Mouse (Mus musculus) kidney, embryonic 16.5 days (tissue): Measurements from ENCODE around the gene Gm36028. TPM values are rescaled to one million over a fixed set of nuclear protein-coding genes. Genes with fewer than 3 reads are reported as not detected.
A peak's percentile ranks its signal among the peaks of the same experiment; 100 is the strongest.

Experiments
- ATAC-seq: fragments of 200-750 bp; cut with Nextera tagmentation; 2 replicates; pipeline ENCODE4 v1.8.0; 2017; ENCODE audit warnings: moderate TSS enrichment; ENCODE audit not compliant: low FRiP score, low TSS enrichment
- H3K27ac ChIP-seq: fragments of 300-500 bp; sonication (generic); 2 replicates; pipeline ENCODE4 v1.5.1; 2014; ENCODE audit warnings: low read length
- H3K27me3 ChIP-seq: fragments of 300-500 bp; sonication (generic); 2 replicates; pipeline ENCODE4 v1.6.1; 2014; ENCODE audit warnings: low read length, control low read depth, mixed read lengths; ENCODE audit not compliant: insufficient read depth
- H3K36me3 ChIP-seq: fragments of 300-500 bp; sonication (generic); 2 replicates; pipeline ENCODE4 v1.6.1; 2014; ENCODE audit warnings: low read length, control low read depth, mixed read lengths; ENCODE audit not compliant: insufficient read depth
- H3K4me1 ChIP-seq: fragments of 300-500 bp; sonication (generic); 2 replicates; pipeline ENCODE4 v1.6.1; 2014; ENCODE audit warnings: low read length, control low read depth, mixed read lengths; ENCODE audit not compliant: insufficient read depth
- H3K4me2 ChIP-seq: fragments of 300-500 bp; sonication (generic); replicated peaks from 2 replicates; pipeline ENCODE4 v1.6.1; 2014; ENCODE audit warnings: low read depth, low read length
- H3K4me3 ChIP-seq: fragments of 300-500 bp; sonication (generic); 2 replicates; pipeline ENCODE4 v1.5.1; 2014; ENCODE audit warnings: mild to moderate bottlenecking, low read length
- H3K9ac ChIP-seq: fragments of 300-500 bp; sonication (generic); replicated peaks from 2 replicates; pipeline ENCODE4 v1.6.1; 2014; ENCODE audit warnings: low read length
- H3K9me3 ChIP-seq: fragments of 300-500 bp; sonication (generic); 2 replicates; pipeline ENCODE4 v1.6.1; 2016; ENCODE audit warnings: low read length, control low read depth
- WGBS: fragments of 180-500 bp; shearing (Covaris S2); extraction: QIAGEN DNeasy Blood & Tissue Kit; methylation state at CpG from one replicate; pipeline ENCODE4 v1.1.7; 2014; 5-methylcytosine and 5-hydroxymethylcytosine counted together
- polyA plus RNA-seq: library from polyadenylated mRNA; unstranded; fragments of >200 nt; fragmentation: Nextera tagmentation; extraction: Ambion mirVana; gene quantifications from 2 replicates; pipeline ENCODE4 v1.2.1, GENCODE M21; 2015

The Gm36028 gene
- 0.67 and 0.71 TPM in 2 replicates for polyA plus RNA-seq

DNA sequence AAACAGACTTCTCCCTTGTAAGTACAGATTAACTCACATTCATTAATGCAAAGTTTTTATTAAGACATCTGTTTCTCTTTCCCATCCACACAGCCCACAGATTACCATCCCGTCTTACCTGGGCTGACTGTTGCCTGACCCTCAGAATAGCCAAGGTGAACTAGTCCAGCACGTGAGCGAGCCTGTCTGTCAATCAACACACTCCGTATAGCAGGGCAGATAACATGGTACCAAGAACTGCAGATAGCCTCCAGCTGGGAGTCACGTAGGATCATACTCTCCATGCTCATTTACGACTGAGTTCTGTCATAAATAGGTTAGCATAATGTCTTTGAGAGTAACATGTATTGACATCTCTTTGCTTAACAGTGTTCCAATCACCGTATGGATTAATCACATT, at the start of gene Gm36028:
TSS of gene Gm36028 (minus strand) at position 118 of the 400 bp plus-strand sequence.
- Histone ChIP-seq H3K27ac (0 out of 2 replicates have a peak within 1 kb of the TSS, but pooled peaks have one; percentile 17), H3K27me3 (no peaks in the 10 kb centered on the region), H3K9ac (no peak within 1 kb of the TSS), H3K4me2 (no peak within 1 kb of the TSS), H3K36me3 (no peaks in the 10 kb centered on the region), H3K9me3 (no peaks in the 10 kb centered on the region; the same call in 1 of the 2 replicates), H3K4me3 (no peak within 1 kb of the TSS), H3K4me1 (no peaks in the 10 kb centered on the region)
- 84% methylated on average over 7 of the region's 7 CpGs for WGBS
- ATAC-seq = no peak

DNA sequence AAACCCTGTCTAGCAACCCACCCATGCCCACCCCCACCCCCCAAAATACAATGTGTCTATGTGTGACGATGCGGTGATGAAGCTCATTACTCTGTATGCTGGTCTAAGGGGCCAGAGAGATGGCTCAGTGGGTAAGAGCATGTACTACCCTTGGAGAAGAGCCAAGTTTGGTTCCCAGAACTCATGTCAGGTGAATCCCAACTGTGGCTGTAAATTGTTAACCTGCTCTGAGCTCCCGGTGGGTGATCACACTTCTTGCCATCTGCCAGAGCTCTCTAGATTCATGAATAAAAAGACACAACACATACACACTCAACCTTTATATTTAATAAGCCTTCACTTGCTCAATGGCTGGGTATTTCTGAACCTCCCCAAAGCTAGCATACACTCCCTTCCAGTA, 45.5 kb upstream of the Gm36028 start:
- ATAC-seq = no peak
- no peak overlapping the region for H3K4me3 ChIP-seq
- 92% methylated on average over 3 of the region's 3 CpGs for WGBS
- H3K27me3 ChIP-seq = no peaks in the 10 kb centered on the region
- H3K4me1 ChIP-seq = no peaks in the 10 kb centered on the region
- 0 out of 2 replicates have a peak, but pooled peaks cover 3% of the 10 kb centered on the region for H3K9me3 ChIP-seq
- H3K9ac ChIP-seq = no peak overlapping the region
- no peak overlapping the region for H3K27ac ChIP-seq
- H3K4me2 ChIP-seq = no peak overlapping the region
- no peaks in the 10 kb centered on the region for H3K36me3 ChIP-seq

DNA sequence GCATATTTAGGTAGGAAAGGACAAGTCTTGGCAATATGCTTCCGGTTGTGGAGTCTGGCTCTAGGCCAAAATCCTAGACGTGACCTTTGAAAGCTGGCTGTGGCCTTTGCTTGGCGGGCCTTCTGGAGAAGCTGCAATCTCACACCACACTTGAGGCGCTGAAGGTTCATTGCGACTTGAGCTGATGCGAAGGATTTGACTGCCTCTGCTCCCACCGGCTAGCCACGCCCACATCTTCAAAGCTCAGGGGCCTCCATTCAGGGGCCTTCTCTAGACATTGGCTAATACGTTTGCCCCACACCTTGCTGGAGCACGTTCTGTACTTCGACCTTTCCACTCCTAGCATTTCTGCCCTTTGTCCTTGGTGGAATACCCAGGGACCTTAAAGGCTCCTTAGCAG, 40.4 kb upstream of the Gm36028 start:
- 36% methylated on average over 11 of the region's 11 CpGs for WGBS
- Histone ChIP-seq H3K36me3 (no peaks in the 10 kb centered on the region), H3K4me2 (no peak overlapping the region), H3K27ac (no peak overlapping the region), H3K27me3 (no peaks in the 10 kb centered on the region), H3K9ac (no peak overlapping the region), H3K4me3 (no peak overlapping the region), H3K9me3 (no peaks in the 10 kb centered on the region), H3K4me1 (0 out of 2 replicates have a peak, but pooled peaks cover 3% of the 10 kb centered on the region)
- 0 out of 2 replicates have a peak, but pooled peaks have one; percentile 44 for ATAC-seq

DNA sequence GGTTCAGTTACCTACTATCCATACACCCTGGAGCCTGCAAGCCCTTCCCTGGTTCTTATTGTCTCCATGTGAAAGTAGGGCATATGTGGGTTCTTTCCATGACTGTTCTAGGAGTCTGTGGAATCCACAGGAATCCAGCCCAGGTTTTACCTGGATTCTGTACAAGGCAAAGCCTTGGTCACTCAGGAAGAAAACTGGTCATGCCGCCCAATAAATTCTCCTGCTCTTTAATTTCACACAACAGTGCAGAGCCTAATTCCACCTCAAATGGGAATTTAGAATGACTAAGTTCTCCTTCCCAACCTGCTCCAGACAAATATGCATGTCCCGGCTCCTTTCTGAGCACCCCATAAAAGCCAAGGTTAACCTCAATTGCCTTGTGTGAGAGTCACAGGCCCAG, 38.4 kb upstream of the Gm36028 start:
- ATAC-seq = peak; percentile 78
- H3K27me3 ChIP-seq = no peaks in the 10 kb centered on the region
- no peak overlapping the region for H3K4me3 ChIP-seq
- no peaks in the 10 kb centered on the region for H3K9me3 ChIP-seq
- no peaks in the 10 kb centered on the region for H3K36me3 ChIP-seq
- 13% methylated on average over 2 of the region's 2 CpGs for WGBS
- H3K9ac ChIP-seq = no peak overlapping the region
- no peak overlapping the region for H3K4me2 ChIP-seq
- peak overlapping the region; percentile 41; the same call in 1 of the 2 replicates for H3K27ac ChIP-seq
- H3K4me1 ChIP-seq = 0 out of 2 replicates have a peak, but pooled peaks cover 3% of the 10 kb centered on the region

DNA sequence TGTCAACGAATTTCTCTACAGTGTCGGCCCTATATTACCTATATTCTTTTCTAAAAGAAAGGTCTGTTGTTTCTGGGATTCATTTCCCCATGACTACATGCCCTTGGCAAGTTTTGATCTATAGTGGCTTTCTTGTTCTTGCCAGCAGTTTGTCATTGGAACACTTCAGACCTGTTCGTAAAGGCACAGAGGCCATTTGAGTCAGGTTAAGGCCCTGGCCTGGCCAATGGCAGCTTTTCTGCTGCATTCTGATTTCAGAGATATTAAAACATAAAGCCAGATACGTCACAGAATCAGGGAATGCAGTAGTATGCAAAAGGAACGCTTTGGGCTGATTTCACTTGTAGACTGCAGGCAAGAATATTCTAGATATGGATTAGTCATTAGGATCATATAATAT, 37.8 kb upstream of the Gm36028 start:
- Histone ChIP-seq H3K27me3 (no peaks in the 10 kb centered on the region), H3K9me3 (no peaks in the 10 kb centered on the region), H3K27ac (peak overlapping the region; percentile 14; the same call in 1 of the 2 replicates), H3K9ac (no peak overlapping the region), H3K4me2 (no peak overlapping the region), H3K36me3 (no peaks in the 10 kb centered on the region), H3K4me3 (no peak overlapping the region), H3K4me1 (peaks cover 5% of the 10 kb centered on the region; the same call in 1 of the 2 replicates)
- 69% methylated on average over 5 of the region's 5 CpGs for WGBS
- ATAC-seq = no peak

DNA sequence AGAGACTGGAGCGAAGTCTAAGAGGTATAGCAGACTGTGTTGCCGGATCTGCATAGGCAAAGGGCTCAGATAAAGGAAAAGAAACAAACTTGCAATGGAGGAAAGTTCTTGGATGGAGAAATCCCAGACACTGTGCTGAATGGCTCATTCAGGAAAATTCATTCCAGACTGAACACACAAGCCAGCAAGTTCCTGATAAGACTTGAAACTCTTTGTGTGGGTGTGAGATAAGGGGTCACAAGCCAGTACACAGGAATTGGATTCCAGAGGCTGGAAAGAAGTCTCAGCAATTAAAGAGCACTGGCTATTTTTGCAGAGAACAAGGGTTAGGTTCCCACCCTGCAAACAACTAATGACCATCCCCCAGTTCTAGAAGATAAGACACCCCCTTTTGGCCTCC, 33.0 kb upstream of the Gm36028 start:
- H3K27me3 ChIP-seq = no peaks in the 10 kb centered on the region
- 67% methylated on average over 2 of the region's 2 CpGs for WGBS
- ATAC-seq = no peak
- no peaks in the 10 kb centered on the region for H3K9me3 ChIP-seq
- H3K9ac ChIP-seq = no peak overlapping the region
- H3K27ac ChIP-seq = no peak overlapping the region; the same call in 1 of the 2 replicates
- H3K4me2 ChIP-seq = no peak overlapping the region
- no peak overlapping the region for H3K4me3 ChIP-seq
- no peaks in the 10 kb centered on the region for H3K36me3 ChIP-seq
- peaks cover 8% of the 10 kb centered on the region; the same call in 1 of the 2 replicates for H3K4me1 ChIP-seq

DNA sequence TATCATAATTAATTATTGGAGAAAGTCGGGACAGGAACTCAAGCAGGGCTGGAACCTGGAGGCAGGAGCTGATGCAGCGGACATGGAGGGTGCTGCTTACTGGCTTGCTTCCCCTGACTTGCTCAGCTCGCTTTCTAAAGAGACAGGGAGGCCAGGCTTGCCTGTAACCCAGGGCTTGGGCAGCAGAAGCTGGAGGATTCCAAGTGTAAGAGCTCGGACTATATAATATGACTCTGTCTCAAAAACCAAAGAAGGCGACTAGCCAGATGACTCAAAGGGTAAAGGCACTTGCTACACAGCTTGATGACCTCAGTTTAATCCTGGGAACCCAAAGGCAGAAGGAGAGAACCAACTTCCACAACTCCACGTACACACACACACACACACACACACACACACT, 32.4 kb upstream of the Gm36028 start:
- ATAC-seq = no peak
- WGBS = 53% methylated on average over 6 of the region's 6 CpGs
- H3K4me1 ChIP-seq = peaks cover 8% of the 10 kb centered on the region; the same call in 1 of the 2 replicates
- H3K4me2 ChIP-seq = no peak overlapping the region
- H3K27me3 ChIP-seq = no peaks in the 10 kb centered on the region
- no peaks in the 10 kb centered on the region for H3K36me3 ChIP-seq
- no peak overlapping the region for H3K9ac ChIP-seq
- H3K4me3 ChIP-seq = no peak overlapping the region
- no peak overlapping the region for H3K27ac ChIP-seq
- no peaks in the 10 kb centered on the region for H3K9me3 ChIP-seq

DNA sequence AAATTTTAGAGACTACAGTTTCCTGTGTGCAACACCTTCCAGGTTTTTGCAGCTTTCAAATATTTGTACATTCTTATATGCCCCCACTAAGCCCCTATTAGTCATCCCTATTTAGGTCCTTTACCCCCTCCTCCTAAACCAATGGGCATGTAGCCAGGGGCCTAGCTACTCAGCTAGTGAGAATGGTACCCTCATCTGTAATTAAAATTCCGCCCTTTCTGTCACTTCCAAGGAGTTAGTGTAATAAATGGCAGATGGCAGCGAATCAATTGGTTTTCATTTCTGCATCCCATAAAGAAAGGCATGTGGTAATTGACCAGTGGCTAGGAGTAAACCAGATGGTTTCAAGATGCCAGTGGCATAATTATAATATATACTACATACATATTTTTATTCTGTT, 31.7 kb upstream of the Gm36028 start:
- H3K27me3 ChIP-seq = no peaks in the 10 kb centered on the region
- no peaks in the 10 kb centered on the region for H3K9me3 ChIP-seq
- 58% methylated on average over 2 of the region's 2 CpGs for WGBS
- no peak for ATAC-seq
- H3K4me2 ChIP-seq = no peak overlapping the region
- H3K27ac ChIP-seq = no peak overlapping the region
- H3K4me1 ChIP-seq = peaks cover 8% of the 10 kb centered on the region; the same call in 1 of the 2 replicates
- no peak overlapping the region for H3K9ac ChIP-seq
- no peaks in the 10 kb centered on the region for H3K36me3 ChIP-seq
- no peak overlapping the region for H3K4me3 ChIP-seq

DNA sequence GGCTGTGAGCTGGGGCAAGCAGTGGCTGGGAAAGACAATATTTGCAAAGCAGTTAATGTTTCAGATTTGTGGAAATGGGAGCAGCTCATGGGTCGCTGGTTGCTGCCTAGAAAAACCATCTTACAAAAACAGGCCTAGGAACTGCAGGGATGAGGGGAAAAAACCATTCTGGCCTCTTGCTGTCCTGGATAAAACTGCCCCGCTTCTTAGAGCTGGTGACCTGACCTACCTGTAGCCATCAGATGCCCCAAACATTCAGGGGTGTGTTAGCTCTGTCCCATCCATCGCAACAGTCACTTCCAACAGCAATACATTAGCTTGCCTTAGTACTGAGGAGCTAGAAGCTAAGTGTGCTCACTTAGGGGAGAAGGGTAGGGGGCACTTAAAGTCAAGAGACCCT, 28.0 kb upstream of the Gm36028 start:
- 0 out of 2 replicates have a peak, but pooled peaks cover 4% of the 10 kb centered on the region for H3K36me3 ChIP-seq
- no peak overlapping the region for H3K4me2 ChIP-seq
- H3K9me3 ChIP-seq = no peaks in the 10 kb centered on the region
- H3K9ac ChIP-seq = no peak overlapping the region
- no peak overlapping the region for H3K4me3 ChIP-seq
- no peak overlapping the region for H3K27ac ChIP-seq
- WGBS = 50% methylated on average over 3 of the region's 3 CpGs
- ATAC-seq = no peak
- H3K4me1 ChIP-seq = peaks cover 8% of the 10 kb centered on the region; the same call in 1 of the 2 replicates
- H3K27me3 ChIP-seq = no peaks in the 10 kb centered on the region

DNA sequence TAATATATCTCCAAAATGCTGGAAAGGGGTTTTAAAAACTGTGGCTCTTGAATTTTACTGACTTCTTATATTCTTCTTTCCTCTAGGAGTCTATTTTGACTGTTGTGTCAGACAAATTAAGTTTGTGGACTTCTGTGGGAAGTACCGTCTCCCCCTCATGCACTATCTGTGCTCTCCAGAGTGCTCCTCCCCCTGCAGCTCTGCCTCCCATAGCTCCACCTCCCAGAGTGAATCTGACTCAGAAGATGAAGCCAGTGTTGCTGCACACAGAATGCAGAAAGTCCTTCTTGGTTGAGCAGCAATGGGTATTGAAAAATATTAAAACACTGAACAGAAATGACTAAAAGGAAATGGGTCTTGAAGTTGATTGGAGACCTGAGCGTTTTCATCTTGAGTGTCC, 20.2 kb upstream of the Gm36028 start:
- ATAC-seq = no peak
- H3K4me2 ChIP-seq = no peak overlapping the region
- H3K27me3 ChIP-seq = no peaks in the 10 kb centered on the region
- WGBS = 74% methylated on average over 2 of the region's 2 CpGs
- H3K4me3 ChIP-seq = no peak overlapping the region
- no peak overlapping the region for H3K9ac ChIP-seq
- no peaks in the 10 kb centered on the region for H3K9me3 ChIP-seq
- no peaks in the 10 kb centered on the region; the same call in 1 of the 2 replicates for H3K4me1 ChIP-seq
- H3K27ac ChIP-seq = no peak overlapping the region
- peaks cover 46% of the 10 kb centered on the region for H3K36me3 ChIP-seq
